Mouse (Mus musculus) intestine, postnatal 0 days (tissue): ENCODE measurements around the gene Hmga2. TPM values are rescaled to one million over a fixed set of nuclear protein-coding genes. Genes with fewer than 3 reads are reported as not detected.

Experiments
- ATAC-seq: fragments of 200-750 bp; cut with Nextera tagmentation; 2 replicates; pipeline ENCODE4 v1.8.0; 2017; ENCODE audit warnings: mild to moderate bottlenecking, moderate TSS enrichment, moderate library complexity
- H3K27ac ChIP-seq: fragments of 300-500 bp; sonication (generic); 2 replicates; pipeline ENCODE4 v1.5.1; 2014; ENCODE audit warnings: mild to moderate bottlenecking, low read depth, low read length, moderate library complexity
- H3K27me3 ChIP-seq: fragments of 300-500 bp; sonication (generic); replicated peaks from 2 replicates; pipeline ENCODE4 v1.6.1; 2014; ENCODE audit warnings: low read length, mixed read lengths; ENCODE audit not compliant: control insufficient read depth, insufficient read depth
- H3K36me3 ChIP-seq: fragments of 300-500 bp; sonication (generic); 2 replicates; pipeline ENCODE4 v1.6.1; 2014; ENCODE audit warnings: mild to moderate bottlenecking, moderate library complexity; ENCODE audit not compliant: control insufficient read depth, insufficient read depth
- H3K4me1 ChIP-seq: fragments of 300-500 bp; sonication (generic); replicated peaks from 2 replicates; pipeline ENCODE4 v1.6.1; 2014; ENCODE audit warnings: antibody characterized with exemption, low read length, mixed read lengths; ENCODE audit not compliant: control insufficient read depth, insufficient read depth
- H3K4me2 ChIP-seq: fragments of 300-500 bp; sonication (generic); replicated peaks from 2 replicates; pipeline ENCODE4 v1.6.1; 2014; ENCODE audit warnings: low read depth, mild to moderate bottlenecking, moderate library complexity
- H3K4me3 ChIP-seq: fragments of 300-500 bp; sonication (generic); 2 replicates; pipeline ENCODE4 v1.5.1; 2014; ENCODE audit warnings: low read depth, low read length
- H3K9ac ChIP-seq: fragments of 300-500 bp; sonication (generic); 2 replicates; pipeline ENCODE4 v1.6.1; 2014; ENCODE audit warnings: mild to moderate bottlenecking, low read depth, low read length
- H3K9me3 ChIP-seq: fragments of 300-500 bp; sonication (generic); 2 replicates; pipeline ENCODE4 v1.6.1; 2016; ENCODE audit warnings: mixed run types; ENCODE audit not compliant: control insufficient read depth
- CTCF ChIP-seq: sonication (generic); IDR thresholded peaks from 2 replicates; pipeline ENCODE4 v1.5.1; 2016; ENCODE audit warnings: low read depth, mild to moderate bottlenecking, control low read depth, antibody characterized with exemption, moderate library complexity
- WGBS: fragments of 180-500 bp; shearing (Covaris S2); extraction: QIAGEN DNeasy Blood & Tissue Kit; methylation state at CpG from one replicate; pipeline ENCODE4 v1.1.7; 2014; 5-methylcytosine and 5-hydroxymethylcytosine counted together
- polyA plus RNA-seq: library from polyadenylated mRNA; unstranded; fragments of >200 nt; fragmentation: Nextera tagmentation; extraction: Ambion mirVana; gene quantifications from 2 replicates; pipeline ENCODE4 v1.2.1, GENCODE M21; 2015

Gene Hmga2
- polyA plus RNA-seq, 1 experiment from 2014 or later, result 4.3 TPM

- Histone ChIP-seq H3K9me3 (no peaks in the 10 kb centered on the region), H3K36me3 (no peaks in the 10 kb centered on the region), H3K4me1 (no peaks in the 10 kb centered on the region; the same call in none of the 2 replicates), H3K27ac (no peak overlapping the region), H3K27me3 (no peaks in the 10 kb centered on the region), H3K4me2 (no peak overlapping the region), H3K9ac (no peak overlapping the region), H3K4me3 (no peak overlapping the region)
- 49% methylated on average over 8 of the region's 8 CpGs for WGBS
- ATAC-seq, result no peak
- no peak for TF ChIP-seq CTCF
These were observed 74.5 kb downstream of the Hmga2 start for GRCm38 (mm10) chr10:120401787-120402186.

- Histone ChIP-seq H3K9ac (no peak overlapping the region), H3K27me3 (no peaks in the 10 kb centered on the region), H3K4me2 (no peak overlapping the region), H3K4me1 (no peaks in the 10 kb centered on the region; the same call in none of the 2 replicates), H3K27ac (no peak overlapping the region), H3K4me3 (no peak overlapping the region), H3K36me3 (no peaks in the 10 kb centered on the region), H3K9me3 (no peaks in the 10 kb centered on the region)
- no peak for ATAC-seq
- 49% methylated on average over 9 of the region's 9 CpGs for WGBS
- TF ChIP-seq CTCF, result no peak
These were observed 76.3 kb downstream of the Hmga2 start for GRCm38 (mm10) chr10:120399846-120400510.

DNA sequence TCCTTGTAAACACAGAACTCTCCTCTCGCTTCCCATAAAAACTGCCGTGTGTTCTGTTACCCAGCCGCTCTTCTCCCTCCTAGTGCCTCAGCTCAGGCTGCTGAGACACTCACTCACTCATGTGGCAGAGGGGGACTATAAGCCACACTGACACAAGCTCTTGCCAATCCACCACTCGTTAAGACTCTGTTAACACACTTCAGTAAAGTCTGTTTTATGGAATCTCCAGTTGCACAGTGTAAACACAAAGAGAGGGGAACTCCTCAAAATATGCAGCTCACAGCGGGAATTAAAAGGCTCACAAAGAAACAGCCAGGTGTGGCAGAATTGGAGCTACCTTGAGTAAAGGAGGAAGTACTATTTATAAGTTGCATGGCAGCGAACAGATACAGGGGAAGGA lies 77.5 kb downstream of the Hmga2 start:
- Histone ChIP-seq H3K36me3 (no peaks in the 10 kb centered on the region), H3K4me1 (no peaks in the 10 kb centered on the region; the same call in none of the 2 replicates), H3K9ac (no peak overlapping the region), H3K9me3 (no peaks in the 10 kb centered on the region), H3K27ac (no peak overlapping the region), H3K4me3 (no peak overlapping the region), H3K27me3 (no peaks in the 10 kb centered on the region), H3K4me2 (peak overlapping the region; percentile 41)
- WGBS, result 15% methylated on average over 6 of the region's 6 CpGs
- no peak for TF ChIP-seq CTCF
- peak; percentile 39; the same call in 1 of the 2 replicates for ATAC-seq

DNA sequence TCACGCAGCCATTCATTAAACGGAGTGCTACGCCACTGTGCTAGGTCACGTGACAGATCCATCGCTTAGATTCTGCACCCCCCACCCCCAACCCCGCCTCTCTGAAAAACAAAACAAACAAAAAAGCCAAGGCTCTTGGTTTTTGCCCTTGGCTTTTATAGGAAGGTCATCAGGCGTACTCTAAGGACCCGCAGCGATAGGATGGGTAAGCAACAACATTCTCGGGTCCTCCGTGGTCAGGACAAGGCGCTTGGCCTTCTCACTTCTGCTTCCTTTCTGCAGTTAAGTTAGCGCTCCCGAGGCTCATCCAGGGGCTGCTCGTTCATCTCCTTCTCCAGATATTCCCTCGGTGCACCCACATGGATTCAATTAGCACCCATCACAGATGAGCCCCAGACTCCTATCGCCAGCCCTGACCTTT lies 79.0 kb downstream of the Hmga2 start:
- Histone ChIP-seq H3K4me2 (no peak overlapping the region), H3K27me3 (no peaks in the 10 kb centered on the region), H3K9me3 (no peaks in the 10 kb centered on the region), H3K4me3 (no peak overlapping the region), H3K36me3 (no peaks in the 10 kb centered on the region), H3K4me1 (peaks cover 6% of the 10 kb centered on the region), H3K27ac (no peak overlapping the region), H3K9ac (no peak overlapping the region)
- TF ChIP-seq CTCF, result no peak
- WGBS, result 87% methylated on average over 17 of the region's 17 CpGs
- no peak for ATAC-seq

DNA sequence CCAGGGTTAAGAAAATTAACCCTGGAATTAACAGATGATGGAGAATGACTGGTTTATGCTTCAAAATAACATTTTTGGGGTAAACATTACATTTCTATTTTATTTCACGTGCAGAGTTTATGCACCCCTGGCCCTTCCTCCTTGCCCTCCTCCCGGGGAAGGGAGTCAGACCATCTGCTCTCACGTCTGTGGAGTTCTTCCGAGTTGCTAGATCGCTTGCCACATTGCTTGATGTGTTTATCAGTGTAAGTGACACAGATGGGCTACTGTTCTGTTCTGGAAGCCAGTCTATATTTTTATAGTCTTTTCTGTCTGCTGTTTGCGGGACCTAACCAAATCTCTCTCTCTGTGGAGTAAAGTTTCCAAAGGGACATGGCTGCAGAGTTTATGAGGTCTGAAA lies 80.7 kb downstream of the Hmga2 start:
- H3K36me3 ChIP-seq, result no peaks in the 10 kb centered on the region

DNA sequence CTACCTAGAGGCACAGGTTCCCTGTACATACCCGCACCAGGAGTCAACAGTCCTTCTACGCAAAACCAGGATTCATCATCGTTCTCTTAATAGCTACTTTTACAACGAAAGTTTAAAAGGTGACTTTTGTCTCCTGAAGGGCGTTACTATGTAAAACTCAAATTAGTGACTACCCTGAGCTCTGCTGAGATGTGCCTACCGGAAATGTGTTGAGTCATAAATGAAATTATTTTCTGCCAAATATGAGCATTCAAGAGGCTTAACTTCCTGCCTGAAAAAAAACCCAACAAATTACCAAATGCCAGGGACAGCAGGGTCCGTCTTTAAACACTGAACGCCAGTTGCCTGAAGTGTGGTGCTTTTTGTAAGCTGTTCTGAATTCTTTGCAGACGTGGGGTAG lies 81.5 kb downstream of the Hmga2 start:
- Histone ChIP-seq H3K27ac (no peak overlapping the region), H3K4me3 (no peak overlapping the region), H3K4me2 (no peak overlapping the region), H3K9me3 (no peaks in the 10 kb centered on the region), H3K27me3 (no peaks in the 10 kb centered on the region), H3K9ac (no peak overlapping the region), H3K4me1 (peaks cover 10% of the 10 kb centered on the region), H3K36me3 (no peaks in the 10 kb centered on the region)
- no peak for ATAC-seq
- 75% methylated on average over 9 of the region's 9 CpGs for WGBS
- no peak for TF ChIP-seq CTCF

More for the DNA sequence above, 80.7 kb downstream of the Hmga2 start:
- Histone ChIP-seq H3K9ac (no peak overlapping the region), H3K4me2 (no peak overlapping the region), H3K27ac (no peak overlapping the region), H3K27me3 (no peaks in the 10 kb centered on the region), H3K4me1 (peaks cover 10% of the 10 kb centered on the region), H3K9me3 (no peaks in the 10 kb centered on the region), H3K4me3 (no peak overlapping the region)
- ATAC-seq, result no peak
- no peak for TF ChIP-seq CTCF
- 72% methylated on average over 6 of the region's 6 CpGs for WGBS
